Mouse (Mus musculus) forebrain, postnatal 0 days (tissue): ENCODE data around the gene Mrps27. TPM values are rescaled to one million over a fixed set of nuclear protein-coding genes. Genes with fewer than 3 reads are reported as not detected.

Experiments used
- ATAC-seq: fragments of 200-750 bp; cut with Nextera tagmentation; 2 replicates; pipeline ENCODE4 v1.8.0; 2017; ENCODE audit warnings: mild to moderate bottlenecking, moderate library complexity
- DNase-seq: peaks from one replicate; pipeline ENCODE4 v3.0.0-alpha.2; 2015
- H3K27ac ChIP-seq: fragments of 300-500 bp; sonication (generic); 2 replicates; pipeline ENCODE4 v1.5.1; 2014; ENCODE audit warnings: low read depth, mild to moderate bottlenecking, antibody characterized with exemption, low read length, moderate library complexity, mixed read lengths
- H3K27me3 ChIP-seq: fragments of 300-500 bp; sonication (generic); 2 replicates; pipeline ENCODE4 v1.6.1; 2014; ENCODE audit warnings: mild to moderate bottlenecking, low read length, mixed read lengths; ENCODE audit not compliant: insufficient read depth
- H3K36me3 ChIP-seq: fragments of 300-500 bp; sonication (generic); 2 replicates; pipeline ENCODE4 v1.6.1; 2014; ENCODE audit warnings: mild to moderate bottlenecking, moderate library complexity; ENCODE audit not compliant: insufficient read depth
- H3K4me1 ChIP-seq: fragments of 300-500 bp; sonication (generic); 2 replicates; pipeline ENCODE4 v1.6.1; 2014; ENCODE audit warnings: antibody characterized with exemption; ENCODE audit not compliant: insufficient read depth
- H3K4me2 ChIP-seq: fragments of 300-500 bp; sonication (generic); 2 replicates; pipeline ENCODE4 v1.6.1; 2014; ENCODE audit warnings: low read depth, mild to moderate bottlenecking, moderate library complexity
- H3K4me3 ChIP-seq: fragments of 300-500 bp; sonication (generic); 2 replicates; pipeline ENCODE4 v1.5.1; 2014; ENCODE audit warnings: low read depth, low read length, mixed read lengths
- H3K9ac ChIP-seq: fragments of 300-500 bp; sonication (generic); 2 replicates; pipeline ENCODE4 v1.6.1; 2014; ENCODE audit warnings: mild to moderate bottlenecking
- H3K9me3 ChIP-seq: fragments of 300-500 bp; sonication (generic); 2 replicates; pipeline ENCODE4 v1.6.1; 2016; ENCODE audit warnings: low read length
- CTCF ChIP-seq: sonication (generic); IDR thresholded peaks from 2 replicates; pipeline ENCODE4 v1.5.1; 2016; ENCODE audit warnings: antibody characterized with exemption, control low read depth, low read depth
- WGBS: fragments of 180-500 bp; shearing (Covaris S2); extraction: QIAGEN DNeasy Blood & Tissue Kit; methylation state at CpG from one replicate; pipeline ENCODE4 v1.1.7; 2014; 5-methylcytosine and 5-hydroxymethylcytosine counted together
- polyA plus RNA-seq: library from polyadenylated mRNA; unstranded; fragments of >200 nt; fragmentation: Nextera tagmentation; extraction: Ambion mirVana; gene quantifications from 2 replicates; pipeline ENCODE4 v1.2.1, GENCODE M21; 2015
- total RNA-seq: library from RNA; depleted of rRNA; stranded (reverse); fragments of >200 nt; gene quantifications from 2 replicates; pipeline ENCODE4 v1.2.3, GENCODE M21; 2014

The Mrps27 gene
- total and polyA plus RNA-seq, 2 experiments from 2014 or later = 23.9 to 39.6 TPM

DNA sequence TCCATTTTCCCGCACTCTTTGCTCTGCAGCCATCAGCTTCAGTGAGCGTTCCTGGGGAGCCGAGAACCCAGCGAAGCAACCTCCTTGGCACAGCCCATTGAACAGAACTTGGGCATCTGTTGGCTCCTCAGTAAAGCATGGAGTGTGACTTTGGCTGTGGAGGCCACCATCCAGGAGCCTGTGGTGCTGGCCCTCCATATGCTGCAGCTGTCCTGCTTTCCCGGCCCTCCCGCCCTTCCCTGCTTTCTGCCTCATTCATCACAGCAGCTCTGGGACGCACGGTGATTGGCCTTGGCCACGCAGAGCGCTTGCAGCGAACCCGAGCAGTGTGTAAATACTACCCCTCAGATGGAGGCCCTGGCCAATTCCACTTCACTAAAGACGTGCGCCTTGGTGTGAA lies 14.3 kb downstream of the Mrps27 start:
- DNase-seq = no peak
- no peak for ATAC-seq
- Histone ChIP-seq H3K9ac (no peak overlapping the region), H3K4me3 (no peak overlapping the region), H3K9me3 (no peaks in the 10 kb centered on the region), H3K27ac (no peak overlapping the region), H3K36me3 (peaks cover 9% of the 10 kb centered on the region; the same call in 1 of the 2 replicates), H3K4me1 (no peaks in the 10 kb centered on the region), H3K27me3 (no peaks in the 10 kb centered on the region), H3K4me2 (no peak overlapping the region)
- TF ChIP-seq CTCF = no peak
- 76% methylated on average over 14 of the region's 14 CpGs for WGBS

DNA sequence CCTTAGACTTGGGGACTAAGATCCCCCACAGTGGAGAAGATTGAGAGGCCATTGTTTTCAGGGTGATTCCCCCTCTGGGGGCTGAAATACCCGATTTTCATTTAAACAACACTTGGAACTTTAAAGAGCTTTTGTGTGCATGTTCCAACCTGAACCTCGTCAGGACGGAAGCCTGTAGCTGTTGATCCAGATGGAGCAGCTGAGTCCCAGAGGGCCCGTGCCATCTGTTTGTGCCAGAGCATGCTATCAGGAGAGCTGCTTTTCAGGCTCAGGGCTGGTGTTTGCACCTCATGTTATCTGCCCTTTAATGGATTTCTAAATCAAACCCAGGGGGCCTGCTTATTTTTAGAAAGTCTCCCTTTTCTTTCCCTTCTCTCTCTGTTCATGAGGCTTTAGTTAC lies 19.3 kb downstream of the Mrps27 start:
- Histone ChIP-seq H3K9ac (no peak overlapping the region), H3K9me3 (no peaks in the 10 kb centered on the region), H3K4me2 (no peak overlapping the region), H3K36me3 (peaks cover 16% of the 10 kb centered on the region; the same call in 1 of the 2 replicates), H3K4me3 (no peak overlapping the region), H3K4me1 (no peaks in the 10 kb centered on the region), H3K27ac (no peak overlapping the region), H3K27me3 (no peaks in the 10 kb centered on the region)
- no peak for TF ChIP-seq CTCF
- 38% methylated on average over 4 of the region's 4 CpGs for WGBS
- DNase-seq (no peak), ATAC-seq (no peak)

GRCm38 (mm10) chr13:99366422-99367175 lies 22.0 kb downstream of the Mrps27 start:
- H3K4me1 ChIP-seq = no peaks in the 10 kb centered on the region
- H3K9me3 ChIP-seq = no peaks in the 10 kb centered on the region
- WGBS = 77% methylated on average over 5 of the region's 5 CpGs

DNA sequence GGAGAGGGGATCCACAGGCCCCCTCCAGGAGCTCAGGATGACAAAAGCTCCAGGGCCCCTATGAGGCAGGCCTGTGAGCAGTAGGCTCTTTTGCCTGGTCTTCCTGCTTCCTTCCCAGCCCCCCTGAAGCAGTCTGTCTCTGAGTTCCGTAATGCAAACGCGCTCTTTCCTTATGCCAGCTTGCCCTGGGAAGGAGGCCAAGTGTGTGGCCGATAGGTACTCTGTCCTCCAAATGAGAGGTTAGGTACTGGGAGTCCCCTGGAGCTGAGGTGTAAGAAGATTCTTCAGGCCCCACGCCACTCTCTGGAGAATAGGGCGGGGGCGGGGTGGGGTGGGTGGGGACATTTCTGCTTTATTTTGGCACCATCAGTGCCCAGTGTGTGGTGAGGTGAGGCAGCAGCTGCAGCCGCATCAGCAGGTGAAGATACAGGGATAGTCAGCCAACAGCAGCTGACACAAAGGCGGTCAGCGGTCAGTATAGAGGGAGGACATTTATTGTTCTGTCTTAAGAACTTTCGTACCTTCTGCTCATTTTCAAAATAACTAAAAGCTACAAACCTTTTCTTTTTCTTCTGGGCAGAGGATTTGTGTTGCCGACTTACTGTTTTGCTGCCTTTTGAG lies 23.1 kb downstream of the Mrps27 start:
- Histone ChIP-seq H3K4me2 (no peak overlapping the region), H3K9ac (no peak overlapping the region), H3K36me3 (peaks cover 16% of the 10 kb centered on the region; the same call in 1 of the 2 replicates), H3K4me1 (no peaks in the 10 kb centered on the region), H3K27me3 (no peaks in the 10 kb centered on the region), H3K9me3 (no peaks in the 10 kb centered on the region), H3K27ac (no peak overlapping the region), H3K4me3 (no peak overlapping the region)
- ATAC-seq (0 out of 2 replicates have a peak, but pooled peaks have one; percentile 16), DNase-seq (no peak)
- WGBS = 73% methylated on average over 12 of the region's 12 CpGs
- TF ChIP-seq CTCF = no peak

More at GRCm38 (mm10) chr13:99366422-99367175, 22.0 kb downstream of the Mrps27 start:
- Histone ChIP-seq H3K4me2 (no peak overlapping the region), H3K4me3 (no peak overlapping the region), H3K9ac (no peak overlapping the region), H3K27ac (peak overlapping the region; percentile 9; the same call in 1 of the 2 replicates), H3K27me3 (no peaks in the 10 kb centered on the region), H3K36me3 (peaks cover 16% of the 10 kb centered on the region; the same call in 1 of the 2 replicates)
- peak; percentile 53; the same call in 1 of the 2 replicates for ATAC-seq
- DNase-seq = no peak
- no peak for TF ChIP-seq CTCF

DNA sequence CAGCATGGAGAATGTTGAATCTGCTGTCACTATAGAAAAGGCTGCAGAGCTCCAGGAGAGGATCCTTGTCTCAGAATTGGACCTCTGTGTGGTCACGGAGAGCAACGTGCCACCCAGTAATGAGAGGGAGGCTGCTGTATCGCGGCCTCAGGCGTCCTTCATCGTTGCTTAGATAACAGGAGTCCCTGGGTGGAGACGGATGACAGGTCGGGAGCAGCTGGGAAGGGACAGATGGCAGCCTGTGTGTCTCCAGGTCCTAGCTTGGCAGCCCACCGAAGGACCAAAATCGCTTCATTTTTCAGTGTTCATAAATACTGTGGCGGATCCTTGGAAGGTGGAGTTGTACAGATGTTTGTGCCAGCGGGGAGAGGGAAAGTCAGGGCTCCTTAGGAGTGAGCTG lies 24.5 kb downstream of the Mrps27 start:
- Histone ChIP-seq H3K36me3 (peaks cover 7% of the 10 kb centered on the region; the same call in 1 of the 2 replicates), H3K4me3 (no peak overlapping the region), H3K4me1 (no peaks in the 10 kb centered on the region), H3K27me3 (no peaks in the 10 kb centered on the region), H3K27ac (no peak overlapping the region), H3K9me3 (no peaks in the 10 kb centered on the region), H3K9ac (no peak overlapping the region), H3K4me2 (no peak overlapping the region)
- no peak for ATAC-seq
- DNase-seq = no peak
- no peak for TF ChIP-seq CTCF
- 66% methylated on average over 12 of the region's 12 CpGs for WGBS

GRCm38 (mm10) chr13:99371285-99371684 lies 26.7 kb downstream of the Mrps27 start:
- Histone ChIP-seq H3K9ac (no peak overlapping the region), H3K4me1 (no peaks in the 10 kb centered on the region), H3K4me3 (no peak overlapping the region), H3K27ac (no peak overlapping the region), H3K9me3 (no peaks in the 10 kb centered on the region), H3K4me2 (no peak overlapping the region), H3K36me3 (peaks cover 4% of the 10 kb centered on the region; the same call in 1 of the 2 replicates), H3K27me3 (no peaks in the 10 kb centered on the region)
- no peak for TF ChIP-seq CTCF
- DNase-seq = no peak
- ATAC-seq = no peak
- 89% methylated on average over 5 of the region's 5 CpGs for WGBS

- H3K27me3 ChIP-seq = no peaks in the 10 kb centered on the region
- H3K9me3 ChIP-seq = no peaks in the 10 kb centered on the region
- no peak overlapping the region for H3K4me2 ChIP-seq
- no peak overlapping the region for H3K4me3 ChIP-seq
- H3K9ac ChIP-seq = no peak overlapping the region
- 79% methylated on average over 7 of the region's 7 CpGs for WGBS
- no peaks in the 10 kb centered on the region for H3K36me3 ChIP-seq
- no peak for DNase-seq
- no peak for ATAC-seq
- no peak overlapping the region for H3K27ac ChIP-seq
- no peak for TF ChIP-seq CTCF
- H3K4me1 ChIP-seq = no peaks in the 10 kb centered on the region
Observed at GRCm38 (mm10) chr13:99373684-99374083, 29.1 kb downstream of the Mrps27 start.
